Mouse (Mus musculus): ENCODE measurements at regions not wholly inside any gene's neighbourhood (a gene's known extent, or its start where the extent isn't known, plus 50 kb on each side); places are given as distances from the start of the nearest gene placed in this dataset.
A peak's percentile ranks its signal among the peaks of the same experiment; 100 is the strongest.

DNA sequence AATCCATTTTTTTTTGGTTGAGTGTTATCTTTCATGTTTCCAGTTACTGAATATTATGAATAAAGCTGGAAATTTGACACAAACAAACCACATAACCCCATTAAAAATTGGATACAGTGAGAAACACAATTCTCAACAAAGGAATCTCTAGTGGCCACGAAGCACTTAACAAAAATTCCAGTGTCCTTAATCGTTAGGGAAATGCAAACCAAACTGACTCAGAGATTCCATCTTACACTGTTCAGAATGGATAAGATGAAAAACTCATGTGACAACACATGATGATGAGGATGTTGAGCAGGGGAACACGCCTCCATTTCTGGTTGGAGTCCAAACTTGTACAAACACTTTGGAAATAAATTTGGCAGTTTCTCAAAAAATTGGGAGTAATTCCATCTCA lies 57.3 kb downstream of the Tktl2 start:
- no peak for DNase-seq (ENCODE audit: low read depth)

DNA sequence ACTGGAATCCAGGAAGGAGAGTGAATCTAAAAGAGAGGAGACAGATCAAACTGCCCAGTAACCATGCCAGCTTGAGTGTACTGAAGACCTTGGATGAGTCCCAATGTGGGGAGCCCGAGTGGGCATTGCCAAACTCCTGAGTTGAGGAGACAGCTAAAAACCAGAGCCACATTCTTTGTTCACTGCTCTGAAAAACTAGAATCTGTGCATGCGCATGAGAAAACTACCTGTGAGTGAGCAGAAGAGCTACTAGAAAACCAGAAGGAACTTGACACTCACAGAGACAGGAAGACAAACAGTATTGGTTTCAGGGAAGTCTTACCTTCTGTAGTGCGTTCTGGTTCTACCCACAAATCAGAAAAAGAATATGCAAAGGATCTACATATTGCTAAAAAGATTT lies 74.6 kb downstream of the Tktl2 start:
- no peak for DNase-seq (ENCODE audit: low read depth)

DNA sequence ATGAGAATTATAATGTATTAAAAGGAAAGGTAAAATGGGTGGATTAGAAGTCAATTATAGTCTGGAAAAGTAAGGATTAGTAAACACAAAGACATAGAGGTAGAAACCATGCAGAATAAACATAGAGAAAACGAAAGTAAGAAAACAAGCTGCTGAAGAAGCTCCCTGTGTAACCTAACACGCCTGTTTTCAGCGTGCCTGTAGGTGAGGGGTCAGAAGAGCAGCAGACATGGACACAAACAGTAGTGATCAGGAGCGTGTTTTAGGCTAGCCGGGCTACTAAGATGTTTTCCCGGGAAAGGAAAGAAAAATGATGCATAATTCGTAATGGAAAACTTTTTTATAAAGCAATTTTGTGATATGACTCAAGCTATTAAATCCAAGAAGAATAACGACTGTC lies 75.3 kb downstream of the Tktl2 start:
- peak; percentile 12 for DNase-seq (ENCODE audit: low read depth)

GRCm38 (mm10) chr8:66587272-66587671 lies 75.7 kb downstream of the Tktl2 start:
- no peak for DNase-seq (ENCODE audit: low read depth)

DNA sequence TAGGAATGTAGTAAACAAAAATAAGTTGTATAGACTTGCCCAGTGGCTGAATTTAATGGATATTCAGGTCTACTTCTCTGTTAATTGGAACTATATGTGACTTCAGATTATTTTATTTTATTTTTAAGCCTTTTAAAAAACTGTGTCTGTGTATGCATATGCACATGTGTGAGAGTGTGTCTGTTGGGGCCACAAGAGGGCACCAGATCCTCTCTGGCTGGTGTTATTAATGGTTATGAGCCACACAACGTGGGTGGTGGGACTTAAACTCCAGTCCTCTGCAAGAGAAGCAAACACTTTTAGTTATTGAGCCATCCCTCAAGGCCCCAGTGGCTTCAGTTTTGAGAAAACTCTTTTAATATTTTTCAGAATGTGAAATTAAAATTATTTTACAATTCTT lies 77.9 kb downstream of the Tktl2 start:
- DNase-seq (ENCODE audit: low read depth) = peak; percentile 15

- no peak for DNase-seq (ENCODE audit: low read depth)
Observed at GRCm38 (mm10) chr8:66607194-66607593, 80.7 kb downstream of the Npy5r start.

DNA sequence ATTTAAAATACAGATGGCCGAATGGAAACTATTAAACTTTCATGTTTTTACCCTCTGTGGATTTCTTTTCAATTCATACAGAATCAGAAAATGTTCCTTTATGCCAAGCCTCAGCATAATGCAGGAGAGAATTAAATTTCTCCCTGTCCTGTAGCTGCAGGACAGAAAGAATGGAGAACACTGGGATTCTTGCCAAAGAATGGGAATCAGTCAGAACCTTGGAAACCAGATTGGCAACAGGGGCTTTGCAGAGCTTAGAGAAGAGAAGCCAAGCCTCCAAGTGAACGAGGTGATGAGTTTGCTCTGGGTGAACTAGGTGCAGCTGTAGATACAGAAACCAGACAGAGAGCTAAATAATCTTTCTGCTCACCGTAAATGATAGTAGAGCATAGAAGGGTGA lies 64.6 kb downstream of the Npy5r start:
- no peak for DNase-seq (ENCODE audit: low read depth)

DNA sequence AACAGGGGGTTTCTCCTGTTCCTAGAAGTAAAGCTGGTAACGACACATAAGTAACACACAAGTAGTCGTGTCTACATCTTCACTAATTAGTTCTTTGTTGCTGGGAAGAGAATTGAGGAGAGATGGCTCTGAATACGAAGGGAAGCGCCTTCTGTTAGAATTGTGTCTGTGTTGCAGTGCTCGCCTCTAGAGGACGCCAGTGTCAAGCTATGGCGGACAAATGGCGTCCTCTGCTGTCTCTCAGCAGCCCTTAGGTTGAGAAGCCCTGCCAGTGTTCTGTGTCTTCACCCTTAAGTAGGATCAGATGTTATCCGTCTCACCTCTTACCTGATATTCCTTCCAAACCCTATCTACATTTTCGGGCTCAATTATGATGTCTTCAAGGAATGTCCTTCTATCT lies 64.1 kb downstream of the Npy5r start:
- no peak for DNase-seq (ENCODE audit: low read depth)

All from 416B (cell line).